Mouse (Mus musculus): ENCODE data around the gene Prkar2a.
A peak's percentile ranks its signal among the peaks of the same experiment; 100 is the strongest.

The Prkar2a gene

DNA sequence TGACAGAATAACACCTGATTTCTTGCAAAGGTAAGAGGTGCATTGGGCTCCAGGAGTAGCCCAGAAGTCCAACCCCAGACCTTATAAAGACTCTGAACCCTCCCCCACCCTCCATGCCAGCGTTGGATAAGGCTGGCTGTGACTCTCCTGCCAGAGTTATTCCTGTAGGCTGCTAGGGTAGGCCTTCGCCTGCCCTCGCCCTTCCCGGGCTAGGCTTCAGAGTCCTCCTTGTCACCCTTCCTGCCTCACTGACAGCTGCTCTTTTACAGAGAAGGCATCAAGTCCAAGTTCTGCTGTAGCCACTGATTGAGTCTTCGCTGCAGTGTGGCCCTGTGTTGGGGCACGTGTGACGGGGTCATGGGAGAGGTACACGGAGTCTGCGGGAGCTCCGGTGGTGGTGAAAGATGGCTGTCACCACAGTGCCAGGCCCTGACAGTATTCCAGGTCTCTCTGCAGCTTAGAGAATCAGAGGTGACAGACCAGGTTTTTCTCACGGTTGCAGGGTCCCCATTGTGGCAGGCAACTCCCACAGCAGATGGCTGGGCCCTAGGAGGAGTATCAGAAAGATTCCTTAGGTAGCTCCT, 59.6 kb downstream of the Prkar2a start:
- ATAC-seq (ENCODE audit: insufficient number of reproducible peaks, low FRiP score, low TSS enrichment): no peak

DNA sequence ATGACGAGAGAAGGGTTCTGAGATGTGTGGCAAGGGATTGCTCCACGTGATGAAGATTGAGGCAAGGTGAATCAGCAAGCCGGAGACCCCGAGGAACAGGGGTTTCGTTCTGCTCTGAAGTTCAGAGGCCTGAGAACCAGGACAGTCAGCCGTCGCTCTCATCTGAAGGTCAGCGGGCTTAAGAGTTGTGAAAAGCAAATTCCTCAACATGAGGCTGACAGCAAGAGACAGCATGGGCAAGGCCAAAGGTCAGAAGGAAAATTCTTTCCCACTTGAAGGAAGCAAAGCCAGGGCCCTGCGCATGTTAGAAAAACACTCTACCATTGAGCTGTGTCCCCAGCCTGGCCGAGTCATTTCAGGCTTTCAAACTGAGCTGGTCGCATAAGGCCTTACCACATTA, 61.5 kb downstream of the Prkar2a start:
- ATAC-seq (ENCODE audit: insufficient number of reproducible peaks, low FRiP score, low TSS enrichment): no peak

DNA sequence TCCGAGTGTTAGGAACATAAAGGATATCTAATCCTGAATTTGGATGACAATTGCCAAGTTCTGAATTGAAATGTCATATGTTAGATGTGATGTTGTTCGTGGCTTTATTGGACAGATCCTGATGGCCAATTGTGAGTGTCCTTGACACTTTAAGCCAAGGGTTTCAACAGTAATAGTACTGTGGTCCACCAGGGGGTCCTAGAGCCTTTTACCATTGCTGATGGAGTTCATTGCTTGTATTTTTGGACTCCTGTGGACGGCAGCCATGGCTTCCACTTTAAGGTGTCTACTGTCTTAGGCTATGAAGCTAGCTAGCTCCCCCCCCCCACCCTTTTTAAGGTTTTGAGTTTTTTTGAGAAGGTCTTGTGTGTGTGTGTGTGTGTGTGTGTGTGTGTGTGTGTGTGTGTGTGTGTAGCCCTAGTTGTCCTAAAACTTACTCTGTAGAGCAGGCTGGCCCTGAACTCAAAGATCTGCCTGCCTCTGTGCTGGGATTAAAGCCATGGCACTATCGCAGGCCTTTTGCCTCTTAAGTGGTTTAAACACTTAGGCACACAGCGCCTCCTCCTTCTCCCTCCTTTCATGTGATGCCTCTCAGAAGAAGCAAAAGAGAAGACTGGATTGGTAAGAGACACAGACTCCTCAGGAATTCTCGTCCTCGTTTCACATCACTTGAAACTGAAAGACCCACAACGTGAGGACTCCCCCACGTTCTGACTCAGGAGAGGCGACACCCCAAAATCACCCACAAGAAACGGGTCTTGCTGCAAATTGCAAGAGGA, 63.2 kb downstream of the Prkar2a start:
- no peak for ATAC-seq (ENCODE audit: insufficient number of reproducible peaks, low FRiP score, low TSS enrichment)

DNA sequence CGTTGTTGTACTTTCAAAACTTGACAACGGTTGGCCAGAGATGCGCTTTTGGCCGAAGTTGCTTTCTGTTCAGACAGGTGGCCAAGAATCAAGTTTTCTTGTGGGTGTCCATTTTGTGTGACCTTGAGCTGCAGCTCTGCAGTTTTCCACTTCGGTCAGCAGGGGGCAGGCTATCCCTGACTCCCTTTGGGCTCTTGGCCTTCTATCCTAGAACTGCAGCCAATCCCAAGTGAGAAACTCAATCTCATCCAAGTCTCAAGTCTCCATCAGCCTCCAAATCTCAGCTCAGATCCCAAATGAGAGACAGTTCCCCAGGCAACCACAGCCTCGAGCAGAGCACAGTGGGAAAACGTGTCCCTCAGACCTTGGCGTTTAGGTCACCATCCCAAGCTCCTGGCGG, 64.2 kb downstream of the Prkar2a start:
- peak; percentile 72; the same call in 1 of the 2 replicates for ATAC-seq (ENCODE audit: insufficient number of reproducible peaks, low FRiP score, low TSS enrichment)

DNA sequence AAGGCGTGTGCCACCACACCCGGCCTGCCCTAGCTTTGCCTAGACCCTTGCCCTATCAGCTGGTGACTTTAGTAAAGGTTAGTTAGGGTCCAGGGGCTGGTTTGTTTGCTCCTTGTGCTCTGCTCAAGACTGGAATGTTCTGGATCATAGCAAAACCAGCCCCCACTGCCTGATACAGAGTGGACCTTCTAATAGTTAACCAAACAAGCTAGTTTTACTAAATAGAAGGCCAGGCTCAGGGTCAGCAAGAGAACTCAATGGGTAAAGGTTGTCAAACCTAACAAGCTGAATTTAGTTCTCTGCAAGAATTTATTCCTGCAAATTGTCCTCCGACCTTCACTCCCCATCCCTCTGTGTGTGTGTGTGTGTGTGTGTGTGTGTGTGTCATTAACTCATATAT, 64.9 kb downstream of the Prkar2a start:
- ATAC-seq (ENCODE audit: insufficient number of reproducible peaks, low FRiP score, low TSS enrichment): no peak

DNA sequence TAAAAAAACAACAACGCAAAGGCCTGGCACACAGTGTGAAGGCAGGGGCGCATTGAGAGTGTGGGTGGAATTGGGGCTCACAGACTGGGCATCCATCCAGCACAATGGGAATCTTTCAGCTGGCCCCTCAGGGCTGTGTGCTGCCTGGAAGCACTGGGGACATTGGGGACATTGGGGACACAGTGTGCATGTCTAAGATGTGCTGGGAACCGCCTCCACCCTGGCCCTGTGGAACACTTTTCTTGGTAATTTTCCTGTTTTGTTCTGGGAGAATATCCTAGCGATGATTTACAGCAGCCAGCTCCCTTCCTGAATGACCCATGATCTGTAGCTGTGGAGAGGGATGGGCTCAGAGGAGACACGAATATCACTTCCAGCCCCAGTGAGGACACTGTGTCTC, 65.3 kb downstream of the Prkar2a start:
- no peak for ATAC-seq (ENCODE audit: insufficient number of reproducible peaks, low FRiP score, low TSS enrichment)

DNA sequence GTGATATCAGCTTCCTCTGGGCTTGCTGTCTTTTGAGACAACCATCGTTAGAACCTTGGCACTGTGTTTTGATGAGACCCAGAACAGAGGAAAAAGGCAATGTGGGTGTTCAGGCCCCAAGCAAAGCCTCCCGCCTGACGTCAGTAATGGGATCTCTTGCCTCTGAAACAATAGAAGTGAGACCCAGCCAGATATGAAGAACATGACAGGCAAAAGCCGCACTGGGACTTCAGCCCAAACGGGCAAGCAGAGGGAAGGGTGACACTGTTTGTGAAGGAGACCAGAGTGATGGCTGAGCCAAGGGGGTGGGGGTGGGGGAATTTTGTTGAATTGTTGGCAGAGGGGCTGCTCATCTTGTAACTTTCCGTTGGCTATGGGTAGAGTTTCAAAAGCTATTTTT, 68.3 kb downstream of the Prkar2a start:
- ATAC-seq (ENCODE audit: insufficient number of reproducible peaks, low FRiP score, low TSS enrichment): no peak

DNA sequence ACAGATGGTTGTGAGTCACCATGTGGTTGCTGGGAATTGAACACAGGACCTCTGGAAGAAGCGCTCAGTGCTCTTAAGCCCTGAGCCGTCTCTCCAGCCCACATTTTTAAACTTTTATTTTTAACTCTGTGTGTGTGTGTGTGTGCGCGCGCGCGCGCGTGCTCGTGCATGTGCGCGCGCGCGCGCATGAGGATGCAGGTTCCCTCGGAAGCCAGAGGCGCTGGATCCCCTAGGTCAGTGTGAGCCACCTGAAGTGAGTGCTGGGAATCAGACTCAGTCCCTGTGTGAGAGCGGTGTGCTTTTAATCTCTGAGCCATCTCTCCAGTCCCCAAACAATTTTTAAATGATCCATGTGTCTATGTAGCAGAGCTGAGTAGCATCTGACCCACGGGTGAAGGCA, 70.0 kb downstream of the Prkar2a start:
- ATAC-seq (ENCODE audit: insufficient number of reproducible peaks, low FRiP score, low TSS enrichment): no peak

DNA sequence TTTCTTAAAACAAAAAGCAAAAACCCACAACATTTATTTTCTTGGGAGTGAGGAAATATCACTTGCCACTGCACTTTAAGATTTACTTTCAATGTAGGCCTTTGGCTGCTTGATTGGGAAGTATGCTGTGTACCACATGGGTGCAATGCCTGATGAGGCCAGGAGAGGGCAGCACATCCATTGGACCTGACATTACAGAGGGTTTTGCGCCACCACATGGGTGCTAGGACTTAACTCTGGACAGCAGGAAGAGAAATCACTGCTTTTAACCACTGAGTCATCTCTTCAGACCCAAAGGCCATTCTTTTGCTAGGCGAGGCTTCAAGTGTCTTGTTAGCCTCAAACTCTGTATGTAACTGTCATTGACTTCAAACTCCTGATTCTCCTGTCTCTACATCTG, 70.7 kb downstream of the Prkar2a start:
- ATAC-seq (ENCODE audit: insufficient number of reproducible peaks, low FRiP score, low TSS enrichment): no peak

DNA sequence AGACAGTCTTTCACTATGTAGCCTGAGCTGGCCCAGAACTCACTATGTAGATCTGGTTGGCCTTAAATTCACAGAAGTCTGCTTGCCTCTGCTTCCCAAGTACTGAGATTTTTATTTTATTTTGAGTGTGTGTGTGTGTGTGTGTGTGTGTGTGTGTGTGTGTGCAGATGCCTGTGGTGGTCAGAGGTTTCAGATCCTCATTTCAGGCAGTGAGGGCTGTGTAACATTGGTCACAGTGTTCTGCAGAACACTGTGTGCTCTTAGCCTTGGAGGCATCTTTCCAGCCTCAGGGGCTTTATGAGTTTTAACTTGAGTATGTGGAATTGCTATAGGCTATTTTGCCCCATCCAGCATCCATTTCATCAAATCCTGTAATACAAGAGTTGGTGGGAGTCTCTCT, 72.4 kb downstream of the Prkar2a start:
- ATAC-seq (ENCODE audit: insufficient number of reproducible peaks, low FRiP score, low TSS enrichment): no peak

DNA sequence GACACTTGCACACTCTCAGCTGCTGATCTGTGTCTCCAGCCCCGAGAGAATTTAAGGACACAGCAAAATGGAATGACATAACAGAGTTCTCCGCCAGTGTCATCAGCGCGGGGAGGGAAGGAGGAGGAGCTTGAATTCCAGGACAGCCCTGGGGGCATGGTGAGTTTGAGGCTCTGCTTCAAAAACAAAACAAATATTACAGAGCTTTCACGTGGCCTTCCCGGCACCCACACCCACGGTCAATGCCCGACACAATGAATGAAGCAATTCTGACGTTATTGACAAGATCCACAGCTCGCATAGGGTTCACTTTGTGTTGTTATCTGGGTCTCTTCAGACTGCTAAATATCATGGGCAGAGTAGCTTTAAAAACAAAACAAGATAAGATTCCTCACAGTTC, 75.9 kb downstream of the Prkar2a start:
- no peak for ATAC-seq (ENCODE audit: insufficient number of reproducible peaks, low FRiP score, low TSS enrichment)

DNA sequence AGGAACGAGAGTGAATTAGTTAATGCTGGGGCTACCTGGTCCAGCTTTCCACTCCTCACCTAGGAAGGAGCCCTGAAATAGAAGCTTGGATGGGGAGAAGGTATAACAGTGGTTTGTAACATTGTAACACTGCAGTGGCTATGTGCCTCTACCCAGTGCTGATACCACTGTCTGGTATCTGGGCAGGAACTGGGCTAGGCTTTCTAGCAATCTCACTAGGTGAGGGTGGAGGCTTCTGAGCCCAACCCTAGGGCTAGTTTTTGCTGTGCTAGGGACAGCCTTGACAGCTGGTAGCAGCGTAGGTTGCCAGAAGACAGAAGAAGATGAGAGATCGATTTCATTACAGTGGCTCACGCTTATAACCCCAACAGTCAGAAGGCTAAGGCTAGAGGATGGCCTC, 87.5 kb downstream of the Prkar2a start:
- no peak for ATAC-seq (ENCODE audit: insufficient number of reproducible peaks, low FRiP score, low TSS enrichment)

DNA sequence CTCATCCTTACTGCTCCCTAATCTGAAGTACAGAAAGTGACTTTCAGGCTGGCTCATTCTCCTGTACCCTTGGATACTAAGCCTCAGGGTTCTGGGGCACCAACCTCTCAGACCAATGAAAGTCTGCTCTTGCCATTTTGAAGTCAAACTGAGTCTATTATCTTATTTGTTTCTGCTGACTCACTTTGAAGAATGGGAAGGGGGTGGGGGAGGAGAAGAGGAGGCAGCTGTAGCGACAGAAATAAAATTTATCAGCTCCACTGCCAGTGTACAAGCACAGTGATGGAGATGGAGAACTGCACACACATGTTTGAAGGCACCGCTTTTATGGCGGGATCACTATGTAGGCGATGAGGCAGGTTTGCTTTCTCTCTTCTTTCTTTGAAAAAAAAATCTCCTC, 88.2 kb downstream of the Prkar2a start:
- no peak for ATAC-seq (ENCODE audit: insufficient number of reproducible peaks, low FRiP score, low TSS enrichment)

DNA sequence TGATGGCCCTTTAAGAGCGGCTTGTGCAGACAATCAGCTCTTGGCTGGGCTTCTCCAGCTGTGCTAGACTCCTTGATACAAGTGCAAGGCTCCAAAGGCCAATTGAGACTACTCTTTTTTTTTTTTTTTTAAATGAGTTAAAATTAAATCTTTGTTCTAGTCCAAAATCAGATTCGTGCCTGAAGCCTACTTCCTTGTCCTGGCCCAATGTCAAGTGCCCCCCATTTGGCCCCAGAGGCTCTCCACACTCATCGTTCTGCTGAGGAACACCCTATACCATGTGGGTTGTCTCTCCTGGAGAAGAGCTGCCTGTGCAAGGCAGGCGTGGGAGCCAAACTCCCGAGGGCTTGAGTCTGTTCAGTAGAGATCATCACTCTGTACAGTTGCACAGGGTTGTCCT, 91.8 kb downstream of the Prkar2a start:
- no peak for ATAC-seq (ENCODE audit: insufficient number of reproducible peaks, low FRiP score, low TSS enrichment)

DNA sequence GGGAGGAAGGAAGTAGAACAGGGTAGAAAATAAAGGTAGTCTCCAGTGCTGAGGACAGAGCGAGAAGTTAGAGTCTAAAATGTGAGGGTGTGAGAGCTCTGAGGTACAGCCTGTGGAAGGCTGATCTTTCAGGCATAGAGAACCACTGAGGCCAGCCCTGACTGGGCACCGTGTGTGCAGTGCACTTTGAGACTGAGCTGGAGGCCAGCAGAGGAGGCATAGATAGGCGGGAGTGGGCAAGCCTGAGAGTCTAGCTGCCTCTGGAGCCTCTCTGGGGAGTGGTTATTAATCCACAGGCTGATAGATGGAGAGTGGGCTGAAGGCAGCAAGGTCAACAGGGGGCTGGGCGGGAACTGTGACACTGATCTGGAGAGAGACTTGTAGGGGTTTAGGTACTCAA, 92.8 kb downstream of the Prkar2a start:
- ATAC-seq (ENCODE audit: insufficient number of reproducible peaks, low FRiP score, low TSS enrichment): no peak

DNA sequence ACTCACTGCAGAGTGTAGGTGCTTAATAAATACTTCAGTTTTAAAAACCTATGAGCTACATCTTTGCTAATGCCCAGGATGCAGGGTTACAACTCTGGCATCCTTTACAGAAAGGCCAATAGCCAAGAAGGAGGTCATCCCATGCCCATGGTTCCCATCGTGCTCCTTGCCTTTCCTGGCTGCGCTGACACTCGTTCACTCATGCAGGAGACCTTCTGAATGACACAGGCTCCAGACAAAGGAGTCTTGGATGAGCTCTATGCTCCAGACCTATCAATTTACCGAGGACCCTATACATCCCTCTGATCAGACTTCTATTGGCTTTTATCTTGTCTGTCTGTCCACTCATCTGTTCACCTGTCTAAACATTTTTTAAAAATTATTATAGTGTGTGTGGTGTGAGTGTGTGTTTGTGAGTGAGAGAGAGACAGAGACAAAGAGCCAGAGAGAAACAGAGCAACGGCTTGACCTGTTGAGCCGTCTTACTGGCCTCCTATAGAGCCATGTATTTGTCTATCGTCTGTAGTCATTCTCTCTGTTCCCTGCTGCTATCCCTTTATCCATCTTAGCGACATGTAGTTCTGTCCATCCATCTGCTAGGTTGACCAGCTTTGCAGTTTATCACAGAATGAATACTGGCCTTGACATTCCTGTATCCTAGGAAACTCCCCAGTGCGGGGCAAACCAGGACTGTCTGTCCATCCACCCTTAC, 93.9 kb downstream of the Prkar2a start:
- ATAC-seq (ENCODE audit: insufficient number of reproducible peaks, low FRiP score, low TSS enrichment): no peak

DNA sequence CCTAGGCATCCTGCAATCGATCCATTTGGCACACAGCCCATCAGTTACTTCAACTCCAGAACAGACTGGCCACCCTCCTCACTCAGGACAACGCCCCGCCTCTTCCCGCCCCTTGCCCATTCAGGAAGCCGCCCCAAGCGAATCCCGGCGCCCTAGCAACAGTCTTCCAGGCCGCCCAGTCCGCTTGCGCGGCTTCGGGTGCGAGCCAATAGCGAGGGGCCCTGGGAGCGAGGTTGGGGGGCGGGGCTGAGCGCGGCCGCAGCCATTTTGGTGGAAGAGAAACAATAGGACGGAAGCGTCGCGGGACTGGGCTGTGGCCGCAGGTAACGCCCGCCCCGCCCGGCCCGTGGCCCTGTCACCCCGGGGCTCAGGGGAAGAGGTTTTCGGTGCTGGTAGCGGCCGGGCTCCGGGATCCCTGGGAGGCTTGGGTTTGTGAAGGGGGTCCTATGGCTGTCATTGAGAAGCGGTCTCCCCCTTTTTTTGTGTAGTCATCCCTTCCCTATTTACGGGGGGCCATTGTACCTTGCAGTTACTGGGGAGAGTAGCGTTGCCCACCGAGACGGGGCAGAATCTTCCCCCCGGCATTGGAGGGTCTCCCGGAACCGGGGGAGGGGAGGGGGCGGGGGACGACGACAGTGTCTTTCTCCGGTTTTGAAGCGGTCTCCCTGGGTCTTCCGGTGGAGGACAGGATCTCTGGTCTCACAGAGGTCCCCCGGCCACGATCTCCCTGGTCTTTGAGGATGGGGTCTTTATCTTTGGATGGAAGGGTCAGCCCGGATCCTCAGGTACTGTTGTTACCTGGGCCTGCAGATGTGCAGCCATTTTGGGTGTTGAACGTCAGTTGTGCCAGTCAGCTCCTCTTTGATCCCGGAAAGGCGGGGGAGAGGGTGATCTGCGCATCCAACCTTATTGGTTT, 94.7 kb downstream of the Prkar2a start, which contains the start of gene Ip6k2:
Gene Ip6k2 (plus strand): TSS at position 249 of the 916 bp plus-strand sequence.
- ATAC-seq (ENCODE audit: insufficient number of reproducible peaks, low FRiP score, low TSS enrichment): peak; percentile 92

DNA sequence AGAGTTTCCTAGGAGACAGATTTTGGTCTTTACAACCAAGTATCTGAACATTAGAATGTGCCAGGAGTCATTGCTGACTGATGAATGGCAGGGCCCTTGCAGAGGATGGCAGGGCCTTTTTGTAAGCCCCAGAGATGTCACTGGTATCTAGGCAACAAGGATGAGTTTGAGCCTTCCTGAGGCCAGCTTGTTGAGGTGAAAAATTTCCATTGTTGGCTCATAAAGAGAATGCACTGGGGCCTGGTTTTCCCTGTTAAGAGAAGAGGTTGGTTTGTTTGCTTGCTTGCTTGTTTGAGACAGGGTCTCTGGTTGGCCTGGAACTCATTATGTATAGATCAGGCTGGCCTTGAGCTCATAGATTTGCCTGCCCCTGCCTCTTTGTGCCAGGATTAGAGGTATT, 96.3 kb downstream of the Prkar2a start:
- no peak for ATAC-seq (ENCODE audit: insufficient number of reproducible peaks, low FRiP score, low TSS enrichment)

DNA sequence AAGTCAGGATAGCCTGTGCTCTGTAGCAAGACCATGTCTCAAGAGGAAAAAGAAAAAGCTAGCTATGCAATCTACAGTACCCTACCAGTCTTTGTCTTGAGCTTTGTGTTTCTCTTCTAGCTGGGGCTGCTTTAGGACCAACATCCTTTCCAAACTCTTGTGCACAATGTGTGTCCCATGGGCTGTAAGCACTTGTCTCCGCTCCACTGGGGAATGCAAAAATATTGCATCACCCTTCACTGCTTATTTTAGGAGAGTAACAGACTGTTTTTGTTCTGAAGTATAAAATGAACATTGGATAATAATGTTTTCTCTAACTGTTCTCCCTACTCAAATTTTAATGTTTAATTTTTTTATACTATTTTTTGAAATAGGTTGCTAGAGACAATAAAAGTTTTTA, 97.4 kb downstream of the Prkar2a start:
- ATAC-seq (ENCODE audit: insufficient number of reproducible peaks, low FRiP score, low TSS enrichment): no peak

DNA sequence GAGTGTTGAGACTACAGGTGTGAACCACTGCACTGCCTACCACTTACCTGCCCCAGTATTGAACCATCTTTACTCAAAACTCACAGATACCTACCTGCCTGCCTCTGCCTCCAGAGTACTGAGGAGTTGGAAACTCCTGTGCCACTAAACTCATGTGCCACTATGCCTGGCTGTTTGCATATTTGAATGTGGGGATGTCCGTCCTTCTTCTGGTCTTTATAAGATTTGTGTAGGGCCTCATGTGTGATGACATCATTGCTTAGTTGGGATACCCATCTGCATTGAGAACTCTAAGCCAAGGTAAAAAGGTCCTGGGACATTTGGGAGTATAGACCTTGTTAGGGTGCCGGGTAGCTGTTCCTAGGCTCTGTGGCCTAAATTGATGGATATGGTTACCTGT, 98.0 kb downstream of the Prkar2a start:
- ATAC-seq (ENCODE audit: insufficient number of reproducible peaks, low FRiP score, low TSS enrichment): no peak

DNA sequence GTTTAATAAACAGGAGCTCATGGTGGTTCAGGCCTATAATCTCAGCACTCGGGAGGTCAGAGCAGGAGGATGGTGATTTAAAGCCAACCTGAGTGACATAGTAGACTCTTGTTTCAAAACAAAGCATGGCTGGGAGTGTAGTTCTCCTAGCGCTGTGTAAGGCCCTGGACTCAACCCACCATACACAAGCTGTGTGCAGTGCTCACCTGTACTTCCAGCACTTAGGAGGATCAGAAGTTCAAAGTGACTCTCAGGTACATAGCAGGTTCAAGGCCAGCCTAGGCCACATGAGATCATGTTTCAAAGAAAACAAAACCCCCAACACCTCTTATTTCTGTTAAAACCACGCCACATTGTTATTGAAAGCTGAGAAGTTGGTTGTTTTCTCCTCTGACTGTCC, 99.6 kb downstream of the Prkar2a start:
- ATAC-seq (ENCODE audit: insufficient number of reproducible peaks, low FRiP score, low TSS enrichment): no peak
